Mouse (Mus musculus) liver, postnatal 0 days (tissue): ENCODE measurements at regions not wholly inside any gene's neighbourhood (a gene's known extent, or its start where the extent isn't known, plus 50 kb on each side); places are given as distances from the start of the nearest gene placed in this dataset.

Experiments
- CTCF ChIP-seq: sonication (generic); IDR thresholded peaks from 2 replicates; pipeline ENCODE4 v1.5.1; 2016; ENCODE audit warnings: antibody characterized with exemption, low read depth
- EP300 ChIP-seq: IDR thresholded peaks from 2 replicates; pipeline ENCODE4 v1.6.1; 2016; ENCODE audit warnings: antibody characterized with exemption, low read depth, mild to moderate bottlenecking

- TF ChIP-seq EP300: no peak
- no peak for TF ChIP-seq CTCF
Measured at GRCm38 (mm10) chr7:54783550-54784529, 51.5 kb upstream of the Luzp2 start.
